Mouse (Mus musculus) brown adipose tissue, adult 24 weeks (tissue): Measurements from ENCODE around the gene Olfr738. TPM values are rescaled to one million over a fixed set of nuclear protein-coding genes. Genes with fewer than 3 reads are reported as not detected.

ENCODE experiments used
- H3K27ac ChIP-seq: fragments of 200-500 bp; replicated peaks from 2 replicates; pipeline ENCODE4 v1.5.1; 2012; ENCODE audit warnings: low read depth, mild to moderate bottlenecking, low read length
- H3K4me1 ChIP-seq: fragments of 200-500 bp; 2 replicates; pipeline ENCODE4 v1.6.1; 2012; ENCODE audit warnings: low read length, mixed read lengths; ENCODE audit not compliant: control insufficient read depth, insufficient read depth, insufficient read length
- H3K4me3 ChIP-seq: fragments of 200-500 bp; 2 replicates; pipeline ENCODE4 v1.5.1; 2012; ENCODE audit warnings: low read depth, mild to moderate bottlenecking, low read length, moderate library complexity; ENCODE audit not compliant: insufficient read depth
- polyA plus RNA-seq: library from polyadenylated mRNA; stranded (reverse); fragments of >200 nt; gene quantifications from 2 replicates; pipeline ENCODE4 v1.2.4, GENCODE M21; 2012; ENCODE audit not compliant: missing spikeins, insufficient read depth, insufficient read length

Gene Olfr738
- not detected in 2 replicates for polyA plus RNA-seq

GRCm38 (mm10) chr14:50407268-50407667, at the start of gene Olfr738:
Olfr738 (plus strand) TSS chr14:50407568.
- Histone ChIP-seq H3K4me3 (no peak within 1 kb of the TSS), H3K4me1 (no peaks in the 10 kb centered on the region)

GRCm38 (mm10) chr14:50357593-50357992, 49.8 kb upstream of the Olfr738 start, which contains the start of gene Tlr11:
Tlr11 (plus strand) TSS chr14:50357914.
- Histone ChIP-seq H3K27ac (peak within 1 kb of the TSS; percentile 17; the same call in 1 of the 2 replicates), H3K4me3 (no peak within 1 kb of the TSS), H3K4me1 (no peaks in the 10 kb centered on the region)

More at GRCm38 (mm10) chr14:50407268-50407667, at the start of gene Olfr738:
- H3K27ac ChIP-seq = no peak within 1 kb of the TSS

GRCm38 (mm10) chr14:50360480-50360879, 46.9 kb upstream of the Olfr738 start:
- Histone ChIP-seq H3K4me1 (no peaks in the 10 kb centered on the region), H3K4me3 (no peak overlapping the region), H3K27ac (no peak overlapping the region)

- Histone ChIP-seq H3K4me3 (no peak overlapping the region), H3K27ac (no peak overlapping the region), H3K4me1 (no peaks in the 10 kb centered on the region)
Observed at GRCm38 (mm10) chr14:50363561-50363960, 43.8 kb upstream of the Olfr738 start.

GRCm38 (mm10) chr14:50380863-50381262, 26.5 kb upstream of the Olfr738 start, which contains the start of gene Olfr736:
Olfr736 (plus strand) TSS chr14:50381163.
- H3K27ac ChIP-seq = peak within 1 kb of the TSS; percentile 87
- H3K4me3 ChIP-seq = peak within 1 kb of the TSS; percentile 44
- peaks cover 2% of the 10 kb centered on the region; the same call in 1 of the 2 replicates for H3K4me1 ChIP-seq

GRCm38 (mm10) chr14:50418326-50418725, 11.0 kb downstream of the Olfr738 start, which contains the start of gene Olfr739:
Olfr739 (plus strand) TSS chr14:50418626.
- Histone ChIP-seq H3K27ac (no peak within 1 kb of the TSS), H3K4me1 (no peaks in the 10 kb centered on the region), H3K4me3 (no peak within 1 kb of the TSS)

GRCm38 (mm10) chr14:50445245-50445644, 37.9 kb downstream of the Olfr738 start, which contains the start of gene Olfr740:
Olfr740 (plus strand) TSS chr14:50445545.
- no peak within 1 kb of the TSS for H3K4me3 ChIP-seq
- H3K27ac ChIP-seq = no peak within 1 kb of the TSS
- no peaks in the 10 kb centered on the region for H3K4me1 ChIP-seq

Other genes with a start within 250 kb of the Olfr738 start
- gene Olfr730, start 219.4 kb upstream of the Olfr738 start, polyA plus RNA-seq = not detected in 2 replicates
- not detected in 2 replicates for gene Olfr731, start 165.7 kb upstream of the Olfr738 start, polyA plus RNA-seq
- gene Olfr732, start 123.4 kb upstream of the Olfr738 start, polyA plus RNA-seq = not detected in 2 replicates
- gene Olfr733, start 106.0 kb upstream of the Olfr738 start, polyA plus RNA-seq = not detected in 2 replicates
- gene Olfr734, start 80.8 kb upstream of the Olfr738 start, polyA plus RNA-seq = not detected in 2 replicates
- gene Olfr735, start 58.7 kb upstream of the Olfr738 start, polyA plus RNA-seq = not detected in 2 replicates
- gene Tlr11, start 49.7 kb upstream of the Olfr738 start, polyA plus RNA-seq = not detected in 2 replicates
- gene Olfr736, start 26.4 kb upstream of the Olfr738 start, polyA plus RNA-seq = not detected in 2 replicates
- gene Olfr739, start 11.1 kb downstream of the Olfr738 start, polyA plus RNA-seq = not detected in 2 replicates
- gene Olfr740, start 38.0 kb downstream of the Olfr738 start, polyA plus RNA-seq = not detected in 2 replicates
- gene Olfr741, start 65.2 kb downstream of the Olfr738 start, polyA plus RNA-seq = not detected in 2 replicates
- gene Olfr742, start 96.0 kb downstream of the Olfr738 start, polyA plus RNA-seq = not detected in 2 replicates
- gene Olfr743, start 114.3 kb downstream of the Olfr738 start, polyA plus RNA-seq = not detected in 2 replicates
- not detected in 2 replicates for gene Olfr744, start 207.3 kb downstream of the Olfr738 start, polyA plus RNA-seq
- gene Olfr745, start 231.8 kb downstream of the Olfr738 start, polyA plus RNA-seq = not detected in 2 replicates
- gene Olfr746, start 239.5 kb downstream of the Olfr738 start, polyA plus RNA-seq = not detected in 2 replicates